Mouse (Mus musculus) liver, embryonic 14.5 days (tissue): ENCODE data around the gene Yju2.

Experiments used
- CTCF ChIP-seq: IDR thresholded peaks from 2 replicates; pipeline ENCODE4 v1.5.1; 2016; ENCODE audit warnings: antibody characterized with exemption, low read depth, control low read depth
- EP300 ChIP-seq: IDR thresholded peaks from 2 replicates; pipeline ENCODE4 v1.6.1; 2016; ENCODE audit warnings: antibody characterized with exemption, low read depth

DNA sequence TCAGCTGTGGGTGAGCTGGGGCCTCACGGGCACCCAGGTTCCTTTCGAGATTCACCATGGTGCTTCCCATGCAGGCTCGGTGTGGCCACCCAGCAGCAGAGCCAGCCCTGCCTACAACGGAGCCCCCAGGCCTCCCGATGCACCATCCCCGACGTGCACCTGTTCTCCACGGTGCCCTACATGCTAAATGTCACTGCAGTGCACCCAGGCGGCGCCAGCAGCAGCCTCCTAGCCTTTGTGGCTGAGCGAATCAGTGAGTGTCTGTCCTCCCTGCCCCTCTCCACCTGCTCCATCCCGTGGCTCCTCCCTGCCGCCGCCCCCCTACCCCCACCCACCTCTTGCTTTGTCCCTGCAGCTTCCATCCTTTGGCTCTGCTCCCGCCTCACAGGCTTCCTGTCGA lies 4.7 kb upstream of the Yju2 start:
- TF ChIP-seq CTCF (no peak), EP300 (no peak)
